Mouse (Mus musculus): ENCODE data around the gene Dtnb.

The Dtnb gene

GRCm38 (mm10) chr12:3732623-3733265 is 160.6 kb downstream of the Dtnb start:
- peak; percentile 46 for DNase-seq (ENCODE audit: low read depth, low spot score)

GRCm38 (mm10) chr12:3733328-3733727 is 161.1 kb downstream of the Dtnb start:
- DNase-seq (ENCODE audit: low read depth, low spot score): no peak

GRCm38 (mm10) chr12:3737009-3737408 is 164.8 kb downstream of the Dtnb start:
- DNase-seq (ENCODE audit: low read depth, low spot score): no peak

- no peak for DNase-seq (ENCODE audit: low read depth, low spot score)
Observed at GRCm38 (mm10) chr12:3738741-3739529, 166.8 kb downstream of the Dtnb start.

- DNase-seq (ENCODE audit: low read depth, low spot score): no peak
Observed at GRCm38 (mm10) chr12:3739749-3740704, 167.8 kb downstream of the Dtnb start.

GRCm38 (mm10) chr12:3740705-3741081 is 168.5 kb downstream of the Dtnb start:
- DNase-seq (ENCODE audit: low read depth, low spot score): no peak

GRCm38 (mm10) chr12:3745432-3746105 is 173.4 kb downstream of the Dtnb start:
- DNase-seq (ENCODE audit: low read depth, low spot score): no peak

GRCm38 (mm10) chr12:3746369-3746768 is 174.2 kb downstream of the Dtnb start:
- DNase-seq (ENCODE audit: low read depth, low spot score): no peak

GRCm38 (mm10) chr12:3747583-3747982 is 175.4 kb downstream of the Dtnb start:
- no peak for DNase-seq (ENCODE audit: low read depth, low spot score)

- no peak for DNase-seq (ENCODE audit: low read depth, low spot score)
Observed at GRCm38 (mm10) chr12:3755522-3755921, 183.3 kb downstream of the Dtnb start.

- DNase-seq (ENCODE audit: low read depth, low spot score): no peak
Observed at GRCm38 (mm10) chr12:3756216-3756615, 184.0 kb downstream of the Dtnb start.

- no peak for DNase-seq (ENCODE audit: low read depth, low spot score)
Observed at GRCm38 (mm10) chr12:3758127-3758526, 185.9 kb downstream of the Dtnb start.

GRCm38 (mm10) chr12:3759419-3759818 is 187.2 kb downstream of the Dtnb start:
- no peak for DNase-seq (ENCODE audit: low read depth, low spot score)

- no peak for DNase-seq (ENCODE audit: low read depth, low spot score)
Observed at GRCm38 (mm10) chr12:3760876-3761590, 188.9 kb downstream of the Dtnb start.

GRCm38 (mm10) chr12:3761591-3762295 is 189.6 kb downstream of the Dtnb start:
- DNase-seq (ENCODE audit: low read depth, low spot score): no peak

GRCm38 (mm10) chr12:3764191-3764804 is 192.1 kb downstream of the Dtnb start:
- DNase-seq (ENCODE audit: low read depth, low spot score): no peak

- DNase-seq (ENCODE audit: low read depth, low spot score): no peak
Observed at GRCm38 (mm10) chr12:3767360-3767759, 195.2 kb downstream of the Dtnb start.

GRCm38 (mm10) chr12:3768391-3768790 is 196.2 kb downstream of the Dtnb start:
- no peak for DNase-seq (ENCODE audit: low read depth, low spot score)

- DNase-seq (ENCODE audit: low read depth, low spot score): no peak
Observed at GRCm38 (mm10) chr12:3770546-3770945, 198.4 kb downstream of the Dtnb start.

GRCm38 (mm10) chr12:3771080-3771479 is 198.9 kb downstream of the Dtnb start:
- no peak for DNase-seq (ENCODE audit: low read depth, low spot score)
